Mouse (Mus musculus) embryo, embryonic 9.5 days (tissue): ENCODE data around the gene Olfr485.
"Not testable (repeated sequence)": the region's sequence is repeated elsewhere in the genome, so short reads cannot be mapped to it uniquely, and the experiment has no call there.

Experiments
- DNase-seq: peaks from one replicate; pipeline ENCODE4 v3.0.0-alpha.2; 2017; ENCODE audit errors: extremely low spot score

The Olfr485 gene

GRCm38 (mm10) chr7:108159771-108160170 is at the start of gene Olfr485:
TSS of gene Olfr485 (minus strand) at chr7:108159871.
- DNase-seq = no peak

GRCm38 (mm10) chr7:108196938-108197337 is 37.3 kb upstream of the Olfr485 start:
- no peak for DNase-seq

- not testable (repeated sequence) for DNase-seq
Observed at GRCm38 (mm10) chr7:108196337-108196736, 36.7 kb upstream of the Olfr485 start.

- not testable (repeated sequence) for DNase-seq
Observed at GRCm38 (mm10) chr7:108192714-108193113, 33.0 kb upstream of the Olfr485 start.

GRCm38 (mm10) chr7:108191196-108191595 is 31.5 kb upstream of the Olfr485 start:
- DNase-seq = not testable (repeated sequence)

GRCm38 (mm10) chr7:108185237-108185636 is 25.6 kb upstream of the Olfr485 start:
- DNase-seq = not testable (repeated sequence)

- DNase-seq = not testable (repeated sequence)
Observed at GRCm38 (mm10) chr7:108184401-108184800, 24.7 kb upstream of the Olfr485 start.

- not testable (repeated sequence) for DNase-seq
Observed at GRCm38 (mm10) chr7:108172642-108173041, 13.0 kb upstream of the Olfr485 start, which contains the start of gene Olfr486. TSS of gene Olfr486 (minus strand) at chr7:108172742.

- no peak for DNase-seq
Observed at GRCm38 (mm10) chr7:108127349-108127748, 32.3 kb downstream of the Olfr485 start, which contains the start of gene Olfr484. TSS of gene Olfr484 (minus strand) at chr7:108127449.

- no peak for DNase-seq
Observed at GRCm38 (mm10) chr7:108121416-108121815, 38.3 kb downstream of the Olfr485 start.

GRCm38 (mm10) chr7:108120681-108121080 is 39.0 kb downstream of the Olfr485 start:
- no peak for DNase-seq
